Mouse (Mus musculus): ENCODE measurements around the gene 4930438A08Rik. TPM values are rescaled to one million over a fixed set of nuclear protein-coding genes. Genes with fewer than 3 reads are reported as not detected.

The 4930438A08Rik gene
- polyA plus RNA-seq, 1 experiment from 2014 or later = 0.08 TPM

Other genes with a start within 250 kb of the 4930438A08Rik start
- gene Gm12248, start 181.7 kb upstream of the 4930438A08Rik start, polyA plus RNA-seq (2014; fragmentation: Nextera tagmentation; extraction: Ambion mirVana) = not detected in 2 replicates
- gene Cnot8, start 170.6 kb upstream of the 4930438A08Rik start, polyA plus RNA-seq (2014; fragmentation: Nextera tagmentation; extraction: Ambion mirVana) = 95.8 and 103 TPM in 2 replicates
- 27.4 and 27.7 TPM in 2 replicates for gene Gemin5, start 106.3 kb upstream of the 4930438A08Rik start, polyA plus RNA-seq (2014; fragmentation: Nextera tagmentation; extraction: Ambion mirVana)
- gene Mrpl22, start 103.1 kb upstream of the 4930438A08Rik start, polyA plus RNA-seq (2014; fragmentation: Nextera tagmentation; extraction: Ambion mirVana) = 119 TPM in 2 replicates
- gene Igtp, start 75.2 kb upstream of the 4930438A08Rik start, polyA plus RNA-seq (2014; fragmentation: Nextera tagmentation; extraction: Ambion mirVana) = 2.0 and 2.3 TPM in 2 replicates
- gene Irgm2, start 75.2 kb upstream of the 4930438A08Rik start, polyA plus RNA-seq (2014; fragmentation: Nextera tagmentation; extraction: Ambion mirVana) = 0.28 and 0.47 TPM in 2 replicates
- gene Zfp692, start 32.3 kb downstream of the 4930438A08Rik start, polyA plus RNA-seq (2014; fragmentation: Nextera tagmentation; extraction: Ambion mirVana) = 17.4 and 20.0 TPM in 2 replicates
- 30.6 and 33.2 TPM in 2 replicates for gene Zfp672, start 55.5 kb downstream of the 4930438A08Rik start, polyA plus RNA-seq (2014; fragmentation: Nextera tagmentation; extraction: Ambion mirVana)
- 36.7 and 41.0 TPM in 2 replicates for gene Sh3bp5l, start 55.9 kb downstream of the 4930438A08Rik start, polyA plus RNA-seq (2014; fragmentation: Nextera tagmentation; extraction: Ambion mirVana)
- gene Lypd8, start 104.2 kb downstream of the 4930438A08Rik start, polyA plus RNA-seq (2014; fragmentation: Nextera tagmentation; extraction: Ambion mirVana) = not detected in 2 replicates
- gene 1810065E05Rik, start 146.3 kb downstream of the 4930438A08Rik start, polyA plus RNA-seq (2014; fragmentation: Nextera tagmentation; extraction: Ambion mirVana) = not detected in 2 replicates
- gene Gm12253, start 157.8 kb downstream of the 4930438A08Rik start, polyA plus RNA-seq (2014; fragmentation: Nextera tagmentation; extraction: Ambion mirVana) = not detected in 2 replicates
- gene Lypd9, start 178.1 kb downstream of the 4930438A08Rik start, polyA plus RNA-seq (2014; fragmentation: Nextera tagmentation; extraction: Ambion mirVana) = not detected in 2 replicates
- gene Olfr30, start 187.5 kb downstream of the 4930438A08Rik start, polyA plus RNA-seq (2014; fragmentation: Nextera tagmentation; extraction: Ambion mirVana) = not detected in 2 replicates
- not detected in 2 replicates for gene Olfr332, start 217.8 kb downstream of the 4930438A08Rik start, polyA plus RNA-seq (2014; fragmentation: Nextera tagmentation; extraction: Ambion mirVana)
- gene Olfr331, start 227.8 kb downstream of the 4930438A08Rik start, polyA plus RNA-seq (2014; fragmentation: Nextera tagmentation; extraction: Ambion mirVana) = not detected in 2 replicates

All from forebrain, embryonic 11.5 days (tissue).